Mouse (Mus musculus) bone marrow, adult 2 months (tissue): ENCODE results near the gene Abcf2. TPM values are rescaled to one million over a fixed set of nuclear protein-coding genes. Genes with fewer than 3 reads are reported as not detected.
A peak's percentile ranks its signal among the peaks of the same experiment; 100 is the strongest.

Source experiments
- H3K27ac ChIP-seq: fragments of 200-500 bp; 2 replicates; pipeline ENCODE4 v1.5.1; 2012; ENCODE audit warnings: low read depth, mild to moderate bottlenecking, control low read depth, inconsistent platforms, low read length; ENCODE audit not compliant: control insufficient read depth, poor library complexity, insufficient read depth
- H3K4me1 ChIP-seq: fragments of 200-500 bp; 2 replicates; pipeline ENCODE4 v1.6.1; 2011; ENCODE audit warnings: low read length; ENCODE audit not compliant: control insufficient read depth, insufficient read depth
- H3K4me3 ChIP-seq: fragments of 200-500 bp; replicated peaks from 2 replicates; pipeline ENCODE3; 2011; ENCODE audit warnings: mild to moderate bottlenecking, low read depth, low read length, control low read depth; ENCODE audit not compliant: control insufficient read depth
- CTCF ChIP-seq: fragments of 200-500 bp; IDR thresholded peaks from 2 replicates; pipeline ENCODE4 v1.5.1; 2011; ENCODE audit warnings: low read length, control low read depth; ENCODE audit not compliant: control insufficient read depth, insufficient read depth
- POLR2A ChIP-seq: fragments of 200-500 bp; IDR thresholded peaks from 2 replicates; pipeline ENCODE4 v1.6.1; 2011; ENCODE audit warnings: low read depth, mild to moderate bottlenecking, control low read depth, low read length, borderline replicate concordance; ENCODE audit not compliant: control insufficient read depth
- WGBS: fragments of 180-500 bp; shearing (Covaris S2); methylation state at CpG from one replicate; pipeline ENCODE4 v1.1.7; 2018; 5-methylcytosine and 5-hydroxymethylcytosine counted together
- polyA plus RNA-seq: library from polyadenylated mRNA; stranded (reverse); fragments of >200 nt; gene quantifications from 2 replicates; pipeline ENCODE4 v1.2.4, GENCODE M21; 2011; ENCODE audit warnings: low replicate concordance; ENCODE audit not compliant: missing spikeins, insufficient read depth, insufficient read length

Gene Abcf2
- polyA plus RNA-seq, 1 experiment: 29.1 TPM

DNA sequence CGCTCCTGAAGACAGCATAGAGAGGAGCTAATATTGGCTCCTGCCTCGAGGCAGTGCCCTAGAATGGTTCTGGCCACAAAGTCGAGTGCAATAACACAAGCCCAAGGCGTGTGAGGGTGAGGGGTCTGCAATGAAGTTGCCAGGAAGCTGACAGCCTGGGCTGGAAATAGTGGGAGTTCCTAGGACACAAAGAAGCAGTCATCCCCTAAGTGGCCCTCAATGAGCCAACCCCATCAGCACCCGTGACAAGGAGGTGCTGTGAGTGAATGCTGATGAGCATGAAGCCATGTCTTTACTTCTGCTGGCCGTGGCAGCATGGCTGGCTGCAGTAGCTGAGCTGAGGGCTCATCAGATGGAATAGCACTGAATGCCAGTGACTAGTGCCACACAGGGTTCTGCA, 37.8 kb upstream of the Abcf2 start:
- TF ChIP-seq CTCF (no peak), POLR2A (no peak)
- 63% methylated on average over 6 of the region's 6 CpGs for WGBS
- no peak overlapping the region for H3K27ac ChIP-seq
- no peaks in the 10 kb centered on the region for H3K4me1 ChIP-seq
- H3K4me3 ChIP-seq: no peak overlapping the region

DNA sequence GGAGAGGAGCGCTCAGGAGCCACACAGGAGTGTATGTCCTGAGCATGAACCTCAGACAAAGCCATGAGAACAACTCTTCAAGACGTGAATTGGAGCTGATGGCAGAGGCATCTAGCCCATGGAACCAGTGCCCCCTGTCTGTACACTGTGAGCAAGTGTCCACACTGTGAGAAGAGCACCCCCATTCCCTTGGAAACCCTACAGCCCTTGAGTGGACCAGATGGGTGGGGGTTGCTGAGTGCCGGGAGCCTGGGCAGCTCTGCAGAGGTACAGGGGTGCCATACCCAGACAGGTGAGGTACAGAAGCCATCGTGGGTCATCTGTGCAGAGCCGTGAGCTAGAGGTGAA, 35.0 kb upstream of the Abcf2 start:
- no peaks in the 10 kb centered on the region for H3K4me1 ChIP-seq
- no peak overlapping the region for H3K27ac ChIP-seq
- H3K4me3 ChIP-seq: no peak overlapping the region
- WGBS: 87% methylated on average over 5 of the region's 5 CpGs
- TF ChIP-seq POLR2A (no peak), CTCF (no peak)

DNA sequence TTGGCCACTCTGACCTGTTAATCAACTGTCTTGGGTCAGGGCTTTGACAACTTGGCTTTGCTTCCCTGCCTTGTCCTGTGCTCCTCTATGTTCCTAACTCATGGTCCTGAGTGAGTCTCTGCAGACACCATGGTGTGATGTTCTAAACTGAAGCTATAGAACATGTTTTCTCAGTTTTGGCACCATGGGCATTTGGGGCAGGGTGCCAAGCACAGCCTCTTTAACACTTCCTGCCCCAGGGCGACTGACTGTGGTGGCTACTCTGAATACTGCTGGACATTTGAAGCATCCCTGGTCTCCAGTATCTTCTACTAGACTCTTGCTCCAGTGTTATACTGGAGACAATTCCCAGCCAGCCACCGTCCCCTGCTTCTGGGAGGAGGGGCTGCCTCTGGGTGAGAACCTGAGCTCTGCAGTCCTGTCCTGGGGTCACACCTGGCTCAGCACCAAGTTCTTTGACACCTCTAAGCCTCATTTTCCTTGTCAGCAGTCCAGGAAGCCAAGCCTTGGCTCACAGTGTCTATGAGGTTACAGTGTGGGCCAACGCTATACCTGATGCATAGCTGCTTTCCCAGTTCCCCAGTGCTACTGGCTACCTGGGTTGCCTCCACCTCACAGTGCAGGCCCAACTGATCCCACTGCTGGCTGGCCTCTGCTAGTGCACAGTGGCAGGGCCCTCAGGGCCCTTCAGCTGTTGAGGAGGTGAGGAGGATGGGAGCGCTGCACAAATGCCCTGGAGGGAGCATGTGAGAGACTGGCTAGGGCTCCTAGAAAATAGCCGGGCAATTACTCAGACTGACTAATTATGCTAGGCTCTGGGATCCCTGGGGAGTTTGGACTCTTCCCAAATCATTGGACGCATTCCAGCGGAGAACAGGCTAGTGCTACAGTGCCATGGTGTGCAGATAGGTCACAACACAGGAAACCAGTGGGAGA, 34.4 kb upstream of the Abcf2 start:
- WGBS: 75% methylated on average over 7 of the region's 7 CpGs

DNA sequence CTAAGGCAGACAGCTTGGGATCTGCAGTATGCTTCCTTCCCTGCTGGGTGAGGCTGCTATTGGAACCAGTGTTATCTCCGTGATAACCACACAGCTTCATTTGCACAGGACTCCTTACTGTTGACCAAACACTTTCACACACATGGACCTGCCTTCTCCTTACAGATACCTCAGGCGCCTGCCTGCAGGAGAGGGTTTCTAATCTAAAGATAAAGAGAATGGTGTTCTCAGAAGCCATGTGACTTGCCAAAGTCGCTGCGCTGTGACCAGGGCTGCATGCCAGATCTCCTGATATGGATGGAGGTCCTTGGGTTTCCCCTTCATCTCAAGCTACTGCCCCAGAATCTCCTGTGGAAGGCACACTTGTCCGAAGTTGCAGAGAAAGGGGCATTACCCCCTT, 32.1 kb upstream of the Abcf2 start:
- 44% methylated on average over 5 of the region's 5 CpGs for WGBS
- no peak overlapping the region for H3K27ac ChIP-seq

More for the DNA sequence above, 34.4 kb upstream of the Abcf2 start:
- Histone ChIP-seq H3K4me3 (no peak overlapping the region), H3K4me1 (no peaks in the 10 kb centered on the region), H3K27ac (no peak overlapping the region)
- no peak for TF ChIP-seq POLR2A
- TF ChIP-seq CTCF: no peak

DNA sequence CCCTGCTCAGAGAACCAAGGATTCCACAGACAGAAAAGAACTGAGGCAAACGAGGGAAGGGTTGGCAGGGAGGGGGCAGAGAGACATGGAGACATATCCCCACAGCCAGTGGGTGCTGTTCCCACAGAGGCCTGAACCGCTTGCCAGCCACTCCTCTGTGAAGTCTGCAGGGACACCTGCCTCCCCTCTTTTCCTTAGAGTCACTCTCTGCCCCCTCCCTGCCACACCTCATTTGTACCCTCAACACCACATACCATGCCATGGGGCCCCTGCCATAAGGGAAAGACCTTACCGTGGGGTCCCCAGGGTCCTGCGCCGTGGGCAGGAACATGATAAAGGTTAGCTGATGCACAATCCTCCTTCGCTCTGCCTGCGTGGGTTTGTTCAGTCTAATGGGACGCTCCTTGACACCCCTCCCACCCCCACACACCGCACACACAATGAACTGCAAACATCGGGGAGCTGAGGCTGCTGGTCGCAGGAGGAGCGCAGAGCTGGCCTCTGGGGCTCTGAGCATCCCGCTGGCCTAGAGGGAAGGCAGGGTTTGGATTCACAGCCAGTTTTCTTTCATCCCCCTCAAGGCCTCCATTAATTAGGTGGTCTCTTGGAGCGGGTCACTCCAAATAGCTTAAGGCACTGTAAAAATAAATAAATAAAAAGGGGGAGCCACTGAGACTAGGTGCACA, 28.9 kb upstream of the Abcf2 start:
- 76% methylated on average over 14 of the region's 14 CpGs for WGBS
- no peak for TF ChIP-seq CTCF
- TF ChIP-seq POLR2A: no peak
- Histone ChIP-seq H3K4me1 (no peaks in the 10 kb centered on the region), H3K4me3 (no peak overlapping the region), H3K27ac (no peak overlapping the region)

More for the DNA sequence above, 32.1 kb upstream of the Abcf2 start:
- TF ChIP-seq CTCF (no peak), POLR2A (no peak)
- Histone ChIP-seq H3K4me1 (no peaks in the 10 kb centered on the region), H3K4me3 (no peak overlapping the region)

DNA sequence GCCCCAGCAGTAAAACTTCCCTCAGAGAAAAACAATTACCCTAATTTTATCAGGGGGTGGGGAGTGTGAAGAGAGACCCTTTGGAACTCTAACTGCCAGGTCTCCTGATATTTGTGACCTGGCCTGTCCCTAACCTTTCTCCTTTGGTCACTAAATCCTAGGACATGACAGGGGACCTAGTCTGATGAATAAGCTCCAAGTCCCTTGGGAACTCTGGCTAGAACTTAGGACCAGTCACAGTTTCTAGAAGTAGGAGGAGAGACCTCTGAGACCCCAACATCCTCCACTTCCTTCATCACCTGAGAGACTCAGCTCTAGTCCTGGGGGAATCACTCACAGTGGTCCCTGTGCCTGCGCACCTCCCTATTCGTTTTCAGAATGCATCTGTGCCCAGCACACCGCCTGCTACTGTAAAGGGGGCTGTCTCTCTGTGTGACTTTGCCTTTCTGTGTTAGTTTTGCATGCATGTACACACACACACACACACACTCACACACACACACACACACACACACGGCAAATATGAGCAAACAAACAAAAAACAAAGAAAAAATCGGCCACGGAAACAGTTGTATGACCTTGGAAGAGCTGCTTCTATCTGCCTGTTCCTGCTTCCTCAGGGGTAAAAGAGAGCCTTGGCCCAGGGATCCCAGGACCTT, 28.2 kb upstream of the Abcf2 start:
- H3K27ac ChIP-seq: no peak overlapping the region
- WGBS: 64% methylated on average over 6 of the region's 6 CpGs
- TF ChIP-seq CTCF (no peak), POLR2A (no peak)
- H3K4me3 ChIP-seq: no peak overlapping the region
- no peaks in the 10 kb centered on the region for H3K4me1 ChIP-seq

DNA sequence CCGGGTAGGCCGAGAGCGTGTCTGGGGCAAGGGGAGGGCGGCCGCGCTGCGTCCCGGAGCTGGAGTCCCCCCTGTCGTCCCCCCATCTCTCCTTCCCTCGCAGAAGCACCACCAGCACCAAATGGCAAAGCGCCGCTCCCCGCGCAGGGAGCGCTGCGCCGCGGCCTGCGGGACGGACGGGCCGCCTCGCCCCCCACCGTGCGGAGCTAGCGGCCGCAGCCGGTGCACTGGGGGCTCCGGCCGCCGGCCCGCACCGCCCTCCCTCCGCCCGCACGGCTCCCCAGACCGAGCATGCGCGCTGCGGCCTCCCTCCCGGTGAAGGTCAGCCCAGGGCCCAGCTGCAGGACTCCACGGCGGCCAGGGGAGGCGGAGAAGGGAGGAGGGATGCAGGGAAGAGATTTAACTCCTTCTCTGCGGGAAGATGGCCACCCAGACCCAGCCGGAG, 27.4 kb upstream of the Abcf2 start:
- WGBS: under 1% methylated on average over 46 of the region's 46 CpGs
- peak overlapping the region; percentile 21; the same call in 1 of the 2 replicates for H3K27ac ChIP-seq
- no peaks in the 10 kb centered on the region for H3K4me1 ChIP-seq
- TF ChIP-seq POLR2A (no peak), CTCF (no peak)
- H3K4me3 ChIP-seq: no peak overlapping the region

DNA sequence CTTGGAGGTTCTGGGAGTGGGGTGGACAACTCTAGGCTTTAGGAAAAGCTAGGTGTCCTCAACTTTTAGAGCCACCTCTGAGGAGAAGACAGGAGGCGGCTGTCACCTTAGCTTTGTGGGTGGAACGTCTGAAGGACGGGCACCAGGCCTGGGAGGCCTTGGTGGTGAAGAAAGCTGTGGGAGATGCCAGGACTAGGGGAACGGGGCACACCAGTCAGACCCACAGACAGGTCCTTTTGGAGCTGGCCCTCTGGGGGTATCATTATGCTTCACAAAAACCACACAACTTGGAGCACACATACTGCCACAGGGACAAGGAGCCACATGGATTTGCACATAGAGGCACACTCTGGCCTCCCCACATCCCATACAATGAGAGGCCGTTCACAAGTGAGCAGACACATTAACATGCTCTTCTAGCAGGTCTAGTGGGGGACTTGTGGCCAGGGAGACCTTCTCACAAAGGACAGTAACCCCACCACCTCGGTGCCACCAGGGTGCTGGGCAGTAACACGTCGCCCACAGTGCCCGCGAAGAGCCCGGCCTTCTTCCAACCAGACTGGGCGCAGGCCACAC, 26.9 kb upstream of the Abcf2 start:
- TF ChIP-seq POLR2A: no peak
- TF ChIP-seq CTCF: no peak
- peak overlapping the region; percentile 21; the same call in 1 of the 2 replicates for H3K27ac ChIP-seq
- H3K4me1 ChIP-seq: no peaks in the 10 kb centered on the region
- H3K4me3 ChIP-seq: no peak overlapping the region
- 44% methylated on average over 12 of the region's 12 CpGs for WGBS
